In genomic region chr2:41359451-41359850, GRCm38 (mm10) we compare ENCODE assay signal across 16 mouse cellular contexts.
A peak's percentile ranks its signal among the peaks of the same experiment; 100 is the strongest.
DNase-seq lines count a peak whose midpoint lies in the region; ATAC-seq lines count a peak whose summit lies in the region.
"Had no signal": no experiment of that assay in that cellular context is flagged by ENCODE, and none has a peak within 500 bp of the region (broad histone marks: within the 10 kb centered on the region; RNA-seq: fewer than 3 reads in every experiment).

No protein-coding gene starts in this region.

- ATAC-seq in cerebellum, adult (ENCODE audit: insufficient number of reproducible peaks, low FRiP score, low TSS enrichment): no peak
- ATAC-seq: activated CD4-positive, CD25-positive, alpha-beta regulatory T cell, adult 4 months; forebrain, embryonic 14.5 days; hindbrain, postnatal 0 days; Patski had no signal

- DNase-seq in cerebellum, adult 18-20 months: peak; percentile 11 to 35
- DNase-seq in brain, adult 2 months (ENCODE audit: low read depth, low spot score): peak; percentile 19
- peak; percentile 16 for DNase-seq in cerebellum, adult 9-11 months
- DNase-seq in cerebellum, postnatal 36 days: peak; percentile 28 to 53
- DNase-seq in adrenal gland, postnatal 10 days: no peak
- DNase-seq in spleen, adult 18-20 months: no peak
- DNase-seq: adrenal gland, postnatal 25 days; embryo, embryonic 11 days; heart, postnatal 10 days; kidney, adult 11 months; kidney, adult 9 months had no signal

Comparison
In these comparisons a context has a peak if more than half of its experiments do, and no peak if none do; other contexts are left out.
1. DNase-seq: peak in cerebellum, adult 18-20 months (2 of 2), brain, adult 2 months (single experiment), cerebellum, adult 9-11 months (single experiment) and cerebellum, postnatal 36 days (2 of 2); none in adrenal gland, postnatal 10 days (single experiment) and spleen, adult 18-20 months (0 of 2).